Mouse (Mus musculus) liver, postnatal 0 days (tissue): ENCODE measurements at regions not wholly inside any gene's neighbourhood (a gene's known extent, or its start where the extent isn't known, plus 50 kb on each side); places are given as distances from the start of the nearest gene placed in this dataset.

Source experiments
- CTCF ChIP-seq: sonication (generic); IDR thresholded peaks from 2 replicates; pipeline ENCODE4 v1.5.1; 2016; ENCODE audit warnings: antibody characterized with exemption, low read depth
- EP300 ChIP-seq: IDR thresholded peaks from 2 replicates; pipeline ENCODE4 v1.6.1; 2016; ENCODE audit warnings: antibody characterized with exemption, low read depth, mild to moderate bottlenecking

DNA sequence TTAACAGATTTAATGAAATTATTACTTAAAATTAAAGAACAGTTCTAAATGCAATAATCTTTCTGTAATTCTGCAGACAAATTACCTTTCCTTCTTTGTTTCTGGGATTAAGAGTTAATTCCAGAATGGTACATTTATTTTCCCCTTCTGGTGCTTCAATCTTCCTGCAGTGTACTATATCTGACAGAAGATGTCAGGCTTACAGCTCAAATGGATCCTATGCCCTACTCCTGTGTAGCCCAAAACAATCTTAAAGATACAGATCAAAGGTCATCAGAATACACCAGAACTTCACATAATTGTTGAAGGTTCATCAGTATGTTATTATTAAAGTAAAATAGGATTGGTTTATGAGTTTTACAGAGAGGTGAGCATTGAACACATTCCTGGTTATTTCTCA lies 3901.7 kb downstream of the 9330182O14Rik start:
- TF ChIP-seq EP300: no peak
- TF ChIP-seq CTCF: no peak
